Mouse (Mus musculus) midbrain, embryonic 11.5 days (tissue): ENCODE data around the gene Map6d1. TPM values are rescaled to one million over a fixed set of nuclear protein-coding genes. Genes with fewer than 3 reads are reported as not detected.

Experiments used
- ATAC-seq: fragments of 200-750 bp; cut with Nextera tagmentation; 2 replicates; pipeline ENCODE4 v1.8.0; 2017; ENCODE audit warnings: moderate TSS enrichment, moderate library complexity; ENCODE audit not compliant: low FRiP score
- DNase-seq: peaks from one replicate; pipeline ENCODE4 v3.0.0; 2015; ENCODE audit warnings: low spot score; ENCODE audit errors: missing footprints
- H3K27ac ChIP-seq: fragments of 300-500 bp; sonication (generic); 2 replicates; pipeline ENCODE4 v1.5.1; 2014; ENCODE audit warnings: low read depth, low read length
- H3K27me3 ChIP-seq: fragments of 300-500 bp; sonication (generic); 2 replicates; pipeline ENCODE4 v1.6.1; 2014; ENCODE audit warnings: mild to moderate bottlenecking, low read length, moderate library complexity, mixed read lengths; ENCODE audit not compliant: control insufficient read depth, insufficient read depth
- H3K36me3 ChIP-seq: fragments of 300-500 bp; sonication (generic); 2 replicates; pipeline ENCODE4 v1.6.1; 2014; ENCODE audit warnings: mild to moderate bottlenecking, low read length, moderate library complexity, mixed read lengths; ENCODE audit not compliant: control insufficient read depth, insufficient read depth
- H3K4me1 ChIP-seq: fragments of 300-500 bp; sonication (generic); 2 replicates; pipeline ENCODE4 v1.6.1; 2014; ENCODE audit warnings: low read length; ENCODE audit not compliant: control insufficient read depth, insufficient read depth
- H3K4me2 ChIP-seq: fragments of 300-500 bp; sonication (generic); 2 replicates; pipeline ENCODE4 v1.6.1; 2014; ENCODE audit warnings: mild to moderate bottlenecking, moderate library complexity
- H3K4me3 ChIP-seq: fragments of 300-500 bp; sonication (generic); 2 replicates; pipeline ENCODE4 v1.5.1; 2014; ENCODE audit warnings: low read depth, low read length
- H3K9ac ChIP-seq: fragments of 300-500 bp; sonication (generic); 2 replicates; pipeline ENCODE4 v1.6.1; 2014; ENCODE audit warnings: low read length
- H3K9me3 ChIP-seq: fragments of 300-500 bp; sonication (generic); 2 replicates; pipeline ENCODE4 v1.6.1; 2016; ENCODE audit warnings: low read length; ENCODE audit not compliant: control insufficient read depth
- WGBS: fragments of 180-500 bp; shearing (Covaris S2); extraction: QIAGEN DNeasy Blood & Tissue Kit; methylation state at CpG from one replicate; pipeline ENCODE4 v1.1.7; 2014; 5-methylcytosine and 5-hydroxymethylcytosine counted together
- polyA plus RNA-seq: library from polyadenylated mRNA; unstranded; fragments of >200 nt; fragmentation: Nextera tagmentation; extraction: Ambion mirVana; gene quantifications from 2 replicates; pipeline ENCODE4 v1.2.1, GENCODE M21; 2014

Gene Map6d1
- polyA plus RNA-seq = 1.4 and 2.1 TPM in 2 replicates

DNA sequence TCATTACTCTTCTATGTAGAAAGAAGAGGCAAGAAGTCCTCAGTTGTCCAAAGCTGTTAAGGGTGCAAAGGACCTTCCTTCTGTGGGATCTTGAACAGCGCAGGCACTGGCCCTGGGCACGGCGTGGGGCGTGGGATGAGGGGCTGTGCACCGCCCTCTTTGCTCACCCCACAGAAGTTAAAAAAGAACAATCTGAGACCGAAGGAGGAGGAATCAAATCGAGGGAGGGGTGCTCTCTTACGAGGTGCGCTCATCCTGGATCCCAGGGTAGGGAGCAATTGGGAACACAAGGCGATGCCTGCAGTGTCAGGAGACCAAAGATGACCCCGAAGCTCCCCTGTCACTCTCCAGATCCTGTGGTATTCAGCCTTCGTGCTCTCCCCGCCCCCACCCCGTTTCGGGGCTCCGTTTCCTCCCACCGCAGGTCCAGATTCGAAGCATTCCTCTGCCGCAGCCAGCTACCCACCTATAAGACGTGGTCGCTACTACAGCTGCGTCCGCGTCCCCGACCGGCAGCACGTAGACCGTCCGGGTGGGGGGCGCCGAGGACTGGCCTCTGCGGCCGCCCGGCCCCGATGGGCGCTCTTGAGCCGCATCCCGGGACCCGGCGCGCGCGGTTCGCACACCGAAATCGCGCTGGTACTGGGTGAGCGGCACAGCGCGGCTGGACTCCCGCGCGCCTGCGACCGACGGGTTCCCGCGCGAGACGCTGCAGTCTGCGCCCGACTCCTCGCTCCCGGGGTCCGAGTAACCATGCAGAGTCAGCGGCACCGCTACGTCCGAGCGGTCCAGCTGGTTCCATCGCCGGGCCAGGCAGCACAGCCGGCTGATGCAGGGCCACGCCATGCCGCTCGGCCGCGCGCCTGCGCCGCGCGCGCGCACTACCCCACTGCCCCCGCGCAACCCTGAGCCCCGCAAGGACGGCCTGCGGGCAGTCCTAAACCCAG lies at the start of gene Map6d1:
Map6d1 (minus strand) TSS at position 891 of the 947 bp plus-strand sequence.
- peak; percentile 98 for DNase-seq
- Histone ChIP-seq H3K9me3 (no peaks in the 10 kb centered on the region), H3K4me1 (peaks cover 10% of the 10 kb centered on the region), H3K27me3 (no peaks in the 10 kb centered on the region), H3K9ac (peak within 1 kb of the TSS; percentile 80), H3K4me3 (peak within 1 kb of the TSS; percentile 70), H3K36me3 (no peaks in the 10 kb centered on the region), H3K4me2 (peak within 1 kb of the TSS; percentile 86), H3K27ac (peak within 1 kb of the TSS; percentile 20; the same call in 1 of the 2 replicates)
- under 1% methylated on average over 90 of the region's 90 CpGs for WGBS
- peak; percentile 87 for ATAC-seq

DNA sequence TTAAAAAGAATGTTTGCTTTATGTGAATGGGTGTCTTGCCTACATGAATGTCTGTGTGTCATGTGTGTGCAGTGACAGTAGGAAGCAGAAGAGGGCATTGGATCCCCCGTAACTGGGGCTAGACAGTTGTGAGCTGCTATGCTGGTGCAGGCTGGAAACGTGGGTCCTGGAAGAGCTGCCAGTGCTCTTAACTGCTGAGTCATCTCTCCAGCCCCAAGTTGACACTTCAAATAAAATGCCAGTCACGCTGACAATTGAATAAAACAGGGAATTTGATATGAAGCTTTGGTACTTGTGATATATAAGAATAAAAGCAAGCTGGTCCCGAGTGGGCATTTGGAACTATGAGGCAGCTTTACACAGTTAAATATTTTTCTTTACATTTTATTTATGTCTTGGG lies 39.1 kb upstream of the Map6d1 start:
- no peak overlapping the region for H3K9ac ChIP-seq
- ATAC-seq (no peak), DNase-seq (no peak)
- 91% methylated on average over 4 of the region's 4 CpGs for WGBS
- no peaks in the 10 kb centered on the region for H3K27me3 ChIP-seq
- no peak overlapping the region for H3K4me3 ChIP-seq
- H3K36me3 ChIP-seq = peaks cover 32% of the 10 kb centered on the region
- no peaks in the 10 kb centered on the region for H3K9me3 ChIP-seq
- no peak overlapping the region for H3K4me2 ChIP-seq
- no peak overlapping the region for H3K27ac ChIP-seq
- H3K4me1 ChIP-seq = no peaks in the 10 kb centered on the region

DNA sequence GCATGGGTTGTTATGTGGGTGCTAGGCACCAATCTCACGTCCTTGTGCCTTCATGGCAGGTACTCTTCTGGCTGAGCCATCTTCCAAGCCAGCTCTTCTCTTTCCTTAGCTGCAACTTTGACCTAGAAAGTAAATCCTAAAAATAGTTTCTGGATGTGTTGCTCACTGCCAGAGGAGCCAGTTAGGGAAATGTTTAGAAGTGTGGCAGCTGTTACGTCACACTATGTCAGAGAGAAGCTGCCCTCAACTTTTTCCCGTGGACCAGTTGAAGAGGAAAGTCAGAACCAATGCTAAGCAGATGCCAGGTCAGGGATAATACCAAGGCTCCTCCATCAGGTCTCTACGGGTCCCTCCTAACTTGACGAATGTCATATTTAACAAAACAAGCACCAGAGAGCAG lies 38.2 kb upstream of the Map6d1 start:
- Histone ChIP-seq H3K27ac (no peak overlapping the region), H3K36me3 (peaks cover 30% of the 10 kb centered on the region), H3K4me1 (no peaks in the 10 kb centered on the region), H3K4me3 (no peak overlapping the region), H3K4me2 (no peak overlapping the region), H3K9me3 (no peaks in the 10 kb centered on the region), H3K9ac (no peak overlapping the region), H3K27me3 (no peaks in the 10 kb centered on the region)
- DNase-seq (no peak), ATAC-seq (no peak)
- WGBS = 92% methylated on average over 5 of the region's 5 CpGs

DNA sequence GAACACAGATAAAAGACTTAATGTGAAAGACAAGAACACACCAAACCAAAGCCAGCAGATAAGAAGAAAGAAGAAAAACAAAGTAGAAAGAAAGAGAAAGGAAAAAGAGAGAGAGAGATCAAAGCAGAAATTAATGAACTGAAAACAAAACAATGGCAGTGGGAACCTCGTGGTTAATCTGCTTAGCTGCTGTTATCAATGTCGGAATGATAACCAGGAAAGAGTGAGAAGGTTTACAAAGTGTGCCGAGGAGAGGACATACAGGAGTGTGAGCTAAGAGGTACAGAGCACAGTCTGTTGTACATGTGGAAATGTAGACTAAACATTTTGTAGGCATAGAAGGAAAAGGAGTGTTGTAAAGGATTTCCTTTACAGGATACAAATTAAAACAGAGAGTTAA lies 31.8 kb upstream of the Map6d1 start:
- DNase-seq = no peak
- H3K4me3 ChIP-seq = no peak overlapping the region
- H3K9me3 ChIP-seq = no peaks in the 10 kb centered on the region
- 21% methylated on average over 3 of the region's 3 CpGs for WGBS
- H3K4me2 ChIP-seq = no peak overlapping the region
- H3K4me1 ChIP-seq = no peaks in the 10 kb centered on the region
- H3K36me3 ChIP-seq = peaks cover 2% of the 10 kb centered on the region; the same call in 1 of the 2 replicates
- ATAC-seq = no peak
- H3K27ac ChIP-seq = no peak overlapping the region
- H3K27me3 ChIP-seq = no peaks in the 10 kb centered on the region
- H3K9ac ChIP-seq = no peak overlapping the region

DNA sequence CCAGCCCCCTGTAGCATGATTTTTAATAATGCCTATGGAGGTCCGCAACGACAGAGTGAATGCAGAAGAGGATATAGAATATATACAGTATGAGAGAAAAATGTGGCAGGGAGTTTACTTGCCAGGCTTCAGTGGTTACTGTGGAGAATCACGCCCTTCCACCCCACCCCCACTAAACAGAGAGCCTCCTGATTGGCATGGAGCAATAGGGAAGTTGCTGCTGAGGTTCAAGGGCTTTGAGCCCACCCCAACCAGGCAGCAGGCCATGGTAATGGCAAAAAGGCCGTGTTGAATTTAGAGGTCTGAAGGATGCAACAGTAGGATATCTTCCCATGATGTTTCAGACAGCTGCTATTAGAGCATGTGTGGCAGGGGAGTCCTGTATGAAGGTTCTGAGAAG lies 30.2 kb upstream of the Map6d1 start:
- no peaks in the 10 kb centered on the region for H3K27me3 ChIP-seq
- ATAC-seq = no peak
- H3K9me3 ChIP-seq = no peaks in the 10 kb centered on the region
- H3K4me1 ChIP-seq = no peaks in the 10 kb centered on the region
- no peak overlapping the region for H3K9ac ChIP-seq
- no peak overlapping the region for H3K4me2 ChIP-seq
- H3K4me3 ChIP-seq = no peak overlapping the region
- DNase-seq = no peak
- 80% methylated on average over 4 of the region's 4 CpGs for WGBS
- no peaks in the 10 kb centered on the region for H3K36me3 ChIP-seq
- H3K27ac ChIP-seq = no peak overlapping the region

DNA sequence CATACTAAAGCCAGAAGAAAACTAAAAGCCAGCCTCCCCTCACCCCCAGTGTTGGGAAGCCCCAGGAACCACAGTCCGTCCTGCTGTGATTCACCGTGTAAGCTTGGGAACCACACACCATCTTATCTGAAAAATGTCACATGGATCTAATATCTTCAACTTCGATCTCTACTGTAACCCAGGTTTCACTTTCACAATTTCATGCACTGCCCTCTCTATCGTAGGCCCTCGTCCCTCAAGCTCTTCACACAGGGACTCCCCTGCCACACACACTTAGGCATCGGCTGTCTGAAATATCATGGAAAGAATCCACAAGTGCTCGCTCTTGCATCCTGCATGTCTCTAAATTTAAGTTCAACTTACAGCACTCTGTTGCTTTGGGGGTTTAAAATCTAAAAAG lies 23.9 kb upstream of the Map6d1 start:
- Histone ChIP-seq H3K4me3 (no peak overlapping the region), H3K36me3 (no peaks in the 10 kb centered on the region), H3K4me1 (no peaks in the 10 kb centered on the region), H3K27ac (no peak overlapping the region), H3K27me3 (no peaks in the 10 kb centered on the region), H3K9me3 (no peaks in the 10 kb centered on the region), H3K9ac (no peak overlapping the region), H3K4me2 (no peak overlapping the region)
- WGBS = 87% methylated on average over 7 of the region's 7 CpGs
- ATAC-seq = no peak
- DNase-seq = no peak

DNA sequence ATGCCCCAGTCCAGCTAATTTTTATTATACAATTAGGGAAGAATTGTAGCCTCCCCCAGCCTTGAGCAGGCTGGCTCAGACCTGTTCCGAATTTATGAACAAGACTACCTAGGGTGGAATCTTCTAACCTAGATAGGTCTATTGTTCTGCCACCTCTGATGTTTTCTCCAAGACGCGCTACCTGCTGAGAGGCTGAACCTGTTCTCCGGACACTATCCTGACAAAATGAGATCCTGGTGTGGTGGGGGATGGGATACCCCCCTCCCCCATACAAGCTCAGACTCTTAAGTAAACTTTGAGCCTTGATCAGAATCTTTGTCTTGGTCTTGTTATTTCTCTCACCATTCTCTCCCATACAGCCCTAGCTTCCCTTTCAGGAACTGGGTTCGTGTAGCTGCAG lies 16.8 kb upstream of the Map6d1 start:
- WGBS = 77% methylated on average over 5 of the region's 5 CpGs
- no peak overlapping the region for H3K9ac ChIP-seq
- H3K9me3 ChIP-seq = no peaks in the 10 kb centered on the region
- H3K27me3 ChIP-seq = no peaks in the 10 kb centered on the region
- H3K4me1 ChIP-seq = no peaks in the 10 kb centered on the region
- no peak overlapping the region for H3K4me2 ChIP-seq
- DNase-seq (no peak), ATAC-seq (no peak)
- H3K27ac ChIP-seq = no peak overlapping the region
- H3K4me3 ChIP-seq = no peak overlapping the region
- no peaks in the 10 kb centered on the region for H3K36me3 ChIP-seq

DNA sequence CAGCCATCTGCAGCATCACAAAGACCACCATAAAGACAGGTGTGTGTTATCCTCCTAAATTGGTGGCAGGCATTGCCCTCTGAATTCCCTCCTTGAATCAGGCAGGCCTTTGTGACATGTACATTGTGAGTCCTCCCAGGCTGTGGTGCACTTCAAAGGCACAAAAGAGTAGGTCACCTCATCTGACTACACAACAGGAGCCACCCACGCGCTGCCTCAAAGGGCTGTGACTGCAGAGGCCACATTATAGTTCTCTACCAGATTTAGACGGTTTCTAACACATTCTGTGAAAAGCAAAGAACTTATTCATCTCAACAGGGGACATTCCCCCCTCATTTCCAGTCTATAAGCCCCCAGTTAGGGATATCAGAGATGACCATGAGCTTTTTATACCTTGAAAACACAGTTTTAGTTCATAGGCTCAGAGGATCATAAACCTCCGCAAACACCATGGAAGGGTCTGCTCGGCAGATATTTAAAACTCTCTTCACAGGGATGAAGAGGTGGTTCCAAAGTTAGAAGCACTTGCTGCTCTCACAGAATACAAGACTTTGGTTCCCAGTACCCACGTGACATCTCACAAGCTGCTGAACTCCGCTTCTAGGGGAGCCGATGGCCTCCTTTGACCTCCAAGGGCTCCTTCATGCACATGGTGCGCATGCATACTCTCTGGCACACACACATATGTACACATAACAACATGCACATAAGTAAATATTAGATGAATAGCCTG lies 7.5 kb upstream of the Map6d1 start:
- no peaks in the 10 kb centered on the region for H3K9me3 ChIP-seq
- no peak overlapping the region for H3K4me3 ChIP-seq
- no peak overlapping the region for H3K27ac ChIP-seq
- H3K4me2 ChIP-seq = no peak overlapping the region
- DNase-seq = no peak
- H3K4me1 ChIP-seq = no peaks in the 10 kb centered on the region; the same call in 1 of the 2 replicates
- H3K36me3 ChIP-seq = no peaks in the 10 kb centered on the region
- no peak for ATAC-seq
- H3K9ac ChIP-seq = no peak overlapping the region
- WGBS = 88% methylated on average over 9 of the region's 9 CpGs
- H3K27me3 ChIP-seq = no peaks in the 10 kb centered on the region

DNA sequence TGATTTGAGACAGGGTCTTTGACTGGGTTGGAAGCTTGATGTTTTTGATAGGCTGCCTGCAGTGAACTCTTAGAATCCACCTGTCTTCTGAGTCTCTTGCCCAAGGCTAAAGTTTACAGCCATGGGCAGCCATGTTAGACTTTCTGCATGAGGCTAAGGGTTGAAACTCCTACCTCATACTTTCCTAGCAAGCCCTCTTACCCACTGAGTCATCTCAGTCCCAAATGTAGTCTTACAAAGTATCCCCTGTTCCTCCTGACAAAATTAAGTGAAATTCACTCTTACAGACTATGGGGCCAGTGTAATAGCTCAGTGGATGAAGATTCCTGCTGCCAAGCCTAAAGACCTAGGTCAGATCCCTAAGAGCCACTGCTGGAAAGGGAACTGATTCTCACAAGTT lies 5.9 kb upstream of the Map6d1 start:
- no peaks in the 10 kb centered on the region for H3K27me3 ChIP-seq
- no peak overlapping the region for H3K9ac ChIP-seq
- H3K4me2 ChIP-seq = no peak overlapping the region
- H3K4me3 ChIP-seq = no peak overlapping the region
- H3K9me3 ChIP-seq = no peaks in the 10 kb centered on the region
- no peak for ATAC-seq
- no peaks in the 10 kb centered on the region for H3K36me3 ChIP-seq
- no peak overlapping the region for H3K27ac ChIP-seq
- no peak for DNase-seq
- no peaks in the 10 kb centered on the region; the same call in 1 of the 2 replicates for H3K4me1 ChIP-seq
